9 mouse cellular contexts compared by ENCODE assay signal in genomic region chr5:8356885-8357651, GRCm38 (mm10). TPM values are rescaled to one million over a fixed set of nuclear protein-coding genes. Genes with fewer than 3 reads are reported as not detected.
DNase-seq lines count a peak whose midpoint lies in the region; ATAC-seq and TF ChIP-seq lines count a peak whose summit lies in the region.
"Had no signal": no experiment of that assay in that cellular context is flagged by ENCODE, and none has a peak within 500 bp of the region (broad histone marks: within the 10 kb centered on the region; RNA-seq: fewer than 3 reads in every experiment).

No protein-coding gene starts in this region.

- no peak for DNase-seq in midbrain, embryonic 11.5 days (ENCODE audit: low spot score, missing footprints)
- DNase-seq in midbrain, postnatal 0 days (ENCODE audit: low spot score) = no peak
- peak; percentile 71 to 79 for DNase-seq in lung, adult 18-20 months
- no peak for DNase-seq in thymus, postnatal 36 days
- DNase-seq in right cerebral cortex, postnatal 10 days (ENCODE audit: low spot score in 2 of 2) = no peak
- DNase-seq: thymus, postnatal 14 days had no signal

- ATAC-seq in midbrain, embryonic 11.5 days (ENCODE audit: low FRiP score) = peak; percentile 33; the same call in 1 of the 2 replicates
- ATAC-seq in midbrain, postnatal 0 days (ENCODE audit: low FRiP score) = no peak
- ATAC-seq in heart, embryonic 14.5 days (ENCODE audit: insufficient number of reproducible peaks, insufficient read depth, low FRiP score, low read depth) = peak; percentile 57; the same call in 1 of the 2 replicates
- ATAC-seq in neural tube, embryonic 15.5 days (ENCODE audit: low FRiP score) = no peak
- ATAC-seq: activated CD4-positive, CD25-positive, alpha-beta regulatory T cell, adult 4 months had no signal

- H3K27me3 ChIP-seq in midbrain, embryonic 11.5 days (ENCODE audit: control insufficient read depth, insufficient read depth, low read length) = no peaks in the 10 kb centered on the region
- no peaks in the 10 kb centered on the region for H3K27me3 ChIP-seq in midbrain, postnatal 0 days (ENCODE audit: insufficient read depth, low read length)
- H3K27me3 ChIP-seq in heart, embryonic 14.5 days (ENCODE audit: control insufficient read depth, insufficient read depth, low read length) = no peaks in the 10 kb centered on the region
- no peaks in the 10 kb centered on the region for H3K27me3 ChIP-seq in neural tube, embryonic 15.5 days (replicated peaks)

- no peaks in the 10 kb centered on the region for H3K4me1 ChIP-seq in midbrain, embryonic 11.5 days (ENCODE audit: control insufficient read depth, insufficient read depth, low read length)
- no peaks in the 10 kb centered on the region for H3K4me1 ChIP-seq in midbrain, postnatal 0 days (ENCODE audit: insufficient read depth, low read length)
- H3K4me1 ChIP-seq in heart, embryonic 14.5 days (ENCODE audit: control insufficient read depth in 2 of 2, insufficient read depth in 2 of 2, low read length in 2 of 2) = peaks cover 15 to 18% of the 10 kb centered on the region in 2 experiments
- H3K4me1 ChIP-seq in neural tube, embryonic 15.5 days = peaks cover 18% of the 10 kb centered on the region

- H3K9ac ChIP-seq in midbrain, embryonic 11.5 days (ENCODE audit: low read length) = no peak overlapping the region
- H3K9ac ChIP-seq in midbrain, postnatal 0 days (replicated peaks; ENCODE audit: low read length, poor library complexity, severe bottlenecking) = no peak overlapping the region
- peak overlapping the region; percentile 21; the same call in 1 of the 2 replicates for H3K9ac ChIP-seq in heart, embryonic 14.5 days (ENCODE audit: low read length)
- no peak overlapping the region for H3K9ac ChIP-seq in neural tube, embryonic 15.5 days (replicated peaks)

- 74% methylated on average over 13 of the region's 13 CpGs for WGBS in midbrain, embryonic 11.5 days
- 46% methylated on average over 13 of the region's 13 CpGs for WGBS in midbrain, postnatal 0 days
- 24% methylated on average over 13 of the region's 13 CpGs for WGBS in heart, embryonic 14.5 days
- WGBS in neural tube, embryonic 15.5 days = 51% methylated on average over 13 of the region's 13 CpGs

- no peaks in the 10 kb centered on the region for H3K9me3 ChIP-seq in midbrain, embryonic 11.5 days (ENCODE audit: control insufficient read depth, low read length)
- H3K9me3 ChIP-seq in midbrain, postnatal 0 days (ENCODE audit: low read length) = no peaks in the 10 kb centered on the region
- no peaks in the 10 kb centered on the region for H3K9me3 ChIP-seq in heart, embryonic 14.5 days (ENCODE audit: control insufficient read depth, low read length)
- no peaks in the 10 kb centered on the region for H3K9me3 ChIP-seq in neural tube, embryonic 15.5 days (replicated peaks)

- no peak overlapping the region for H3K4me2 ChIP-seq in midbrain, embryonic 11.5 days
- no peak overlapping the region for H3K4me2 ChIP-seq in midbrain, postnatal 0 days (ENCODE audit: low read depth, low read length, poor library complexity, severe bottlenecking)
- peak overlapping the region; percentile 35 for H3K4me2 ChIP-seq in heart, embryonic 14.5 days (ENCODE audit: low read length)
- no peak overlapping the region for H3K4me2 ChIP-seq in neural tube, embryonic 15.5 days

- no peaks in the 10 kb centered on the region for H3K36me3 ChIP-seq in midbrain, embryonic 11.5 days (ENCODE audit: control insufficient read depth, insufficient read depth, low read length)
- no peaks in the 10 kb centered on the region for H3K36me3 ChIP-seq in midbrain, postnatal 0 days (ENCODE audit: insufficient read depth, low read length)
- H3K36me3 ChIP-seq in heart, embryonic 14.5 days (ENCODE audit: control insufficient read depth, insufficient read depth, low read length) = no peaks in the 10 kb centered on the region
- H3K36me3 ChIP-seq in neural tube, embryonic 15.5 days = peaks cover 8% of the 10 kb centered on the region; the same call in 1 of the 2 replicates

- no peak for TF ChIP-seq CTCF in midbrain, postnatal 0 days (IDR thresholded peaks at IDR 0.05)

- no peak overlapping the region for H3K4me3 ChIP-seq in midbrain, embryonic 11.5 days (ENCODE audit: low read depth, low read length)
- no peak overlapping the region for H3K4me3 ChIP-seq in midbrain, postnatal 0 days (ENCODE audit: low read depth, low read length)
- H3K4me3 ChIP-seq in heart, embryonic 14.5 days (ENCODE audit: control insufficient read depth in 1 of 2, insufficient read depth in 1 of 2, low read depth in 1 of 2, low read length in 2 of 2) = no peak overlapping the region
- no peak overlapping the region for H3K4me3 ChIP-seq in neural tube, embryonic 15.5 days (replicated peaks)

- no peak overlapping the region for H3K27ac ChIP-seq in midbrain, embryonic 11.5 days (ENCODE audit: low read depth, low read length)
- no peak overlapping the region for H3K27ac ChIP-seq in midbrain, postnatal 0 days (ENCODE audit: low read depth, low read length)
- peak overlapping the region; percentile 54 to 69 for H3K27ac ChIP-seq in heart, embryonic 14.5 days (replicated peaks in 1 of 2; ENCODE audit: control insufficient read depth in 1 of 2, insufficient read depth in 1 of 2, low read depth in 2 of 2, low read length in 2 of 2)
- H3K27ac ChIP-seq in neural tube, embryonic 15.5 days (replicated peaks) = peak overlapping the region; percentile 34

RNA-seq across cellular contexts. Expression of gene Adam22, which starts 10.9 kb away (rescaled TPM):
- 14.8 and 15.7 TPM in 2 replicates for polyA plus RNA-seq in midbrain, embryonic 11.5 days (2014; fragmentation: Nextera tagmentation; extraction: Ambion mirVana)
- 92.2 and 92.6 TPM in 2 replicates for total RNA-seq in midbrain, postnatal 0 days (2014; rRNA removed)
- polyA plus RNA-seq in midbrain, postnatal 0 days (2015; fragmentation: Nextera tagmentation; extraction: Ambion mirVana) = 41.6 and 47.9 TPM in 2 replicates
- 11.5 and 12.7 TPM in 2 replicates for polyA plus RNA-seq in heart, embryonic 14.5 days (2014; fragmentation: Nextera tagmentation; extraction: Ambion mirVana)
- polyA plus RNA-seq in neural tube, embryonic 15.5 days (2015; fragmentation: Nextera tagmentation; extraction: Ambion mirVana) = 39.1 and 42.3 TPM in 2 replicates

Comparison
In these comparisons a context has a peak if more than half of its experiments do, and no peak if none do; other contexts are left out.
1. ATAC-seq: peak in midbrain, embryonic 11.5 days (single experiment) and heart, embryonic 14.5 days (single experiment); none in midbrain, postnatal 0 days (single experiment) and neural tube, embryonic 15.5 days (single experiment).
2. DNase-seq: peak in lung, adult 18-20 months (2 of 2); none in midbrain, embryonic 11.5 days (single experiment), midbrain, postnatal 0 days (single experiment), thymus, postnatal 36 days (0 of 2) and right cerebral cortex, postnatal 10 days (0 of 2).
3. H3K27ac ChIP-seq: peak in heart, embryonic 14.5 days (2 of 2) and neural tube, embryonic 15.5 days (single experiment); none in midbrain, embryonic 11.5 days (single experiment) and midbrain, postnatal 0 days (single experiment).